Comparison of ENCODE assay signal across 21 mouse cellular contexts in the genomic region with DNA sequence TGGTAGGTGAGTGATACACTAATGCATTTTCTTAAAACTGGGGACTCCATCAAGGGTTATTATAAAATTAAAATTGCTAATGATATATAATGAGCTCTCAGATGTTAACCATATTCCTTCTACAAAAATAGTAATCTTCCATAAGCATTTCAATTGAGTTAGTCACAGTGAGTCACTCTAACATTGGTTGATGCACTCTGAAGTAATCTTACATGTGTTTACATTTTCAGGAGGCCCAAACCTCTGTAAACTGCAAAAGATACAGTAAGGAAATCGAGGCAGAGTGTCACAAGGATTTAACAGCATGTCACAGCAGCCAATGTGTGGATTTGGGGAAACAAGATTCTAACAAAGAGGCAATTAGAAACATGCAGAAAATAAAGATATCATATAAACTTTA.
DNase-seq lines count a peak whose midpoint lies in the region; ATAC-seq lines count a peak whose summit lies in the region.
"Had no signal": no experiment of that assay in that cellular context is flagged by ENCODE, and none has a peak within 500 bp of the region (broad histone marks: within the 10 kb centered on the region; RNA-seq: fewer than 3 reads in every experiment).

No protein-coding gene starts in this region.

- intact Hi-C loops in left cerebral cortex, postnatal 36 days (cut with DNase I): no loop called here

- WGBS in hindbrain, embryonic 14.5 days: 73% methylated on average over 1 of the region's 1 CpGs

- no peaks in the 10 kb centered on the region for H3K9me3 ChIP-seq in hindbrain, embryonic 14.5 days (ENCODE audit: control insufficient read depth, low read length)
- H3K9me3 ChIP-seq: G1E had no signal

- H3K27ac ChIP-seq in hindbrain, embryonic 14.5 days: no peak overlapping the region

- H3K9ac ChIP-seq in hindbrain, embryonic 14.5 days: no peak overlapping the region

- no peak overlapping the region for H3K4me3 ChIP-seq in hindbrain, embryonic 14.5 days (replicated peaks; ENCODE audit: low read length)

- H3K36me3 ChIP-seq in hindbrain, embryonic 14.5 days (replicated peaks; ENCODE audit: control insufficient read depth, insufficient read depth): no peaks in the 10 kb centered on the region
- H3K36me3 ChIP-seq: G1E had no signal

- DNase-seq in 3T3-L1 (ENCODE audit: low read depth, low spot score) (peak; percentile 73), NIH3T3 (ENCODE audit: low read depth) (peak; percentile 51)
- DNase-seq in hindbrain, embryonic 14.5 days (ENCODE audit: low spot score): no peak
- no peak for DNase-seq in left cerebral cortex, postnatal 36 days (ENCODE audit: low spot score in 2 of 2)
- DNase-seq: adrenal gland, adult 2 months; adrenal gland, adult 8-10 months; adrenal gland, postnatal 10 days; adrenal gland, postnatal 14 days; adrenal gland, postnatal 25 days; adrenal gland, postnatal 36 days; B cell, adult 2 months; cerebellum, adult 11 months; cerebellum, adult 11-12 months; cerebellum, adult 18-20 months; cerebellum, adult 2 months; cerebellum, adult 8-10 months had no signal

- ATAC-seq in hindbrain, embryonic 14.5 days (ENCODE audit: low FRiP score): no peak
- ATAC-seq: activated CD4-positive, CD25-positive, alpha-beta regulatory T cell, adult 4 months; CD4-positive, CD25-positive, alpha-beta regulatory T cell, adult 4 months; Patski had no signal

- no peaks in the 10 kb centered on the region for H3K27me3 ChIP-seq in hindbrain, embryonic 14.5 days (ENCODE audit: control insufficient read depth, insufficient read depth, low read length)
- H3K27me3 ChIP-seq: CH12.LX had no signal

- H3K4me1 ChIP-seq in hindbrain, embryonic 14.5 days (replicated peaks; ENCODE audit: control insufficient read depth, insufficient read depth, low read length): no peaks in the 10 kb centered on the region

- no peak overlapping the region for H3K4me2 ChIP-seq in hindbrain, embryonic 14.5 days (replicated peaks)

Comparison
In these comparisons a context has a peak if more than half of its experiments do, and no peak if none do; other contexts are left out.
1. DNase-seq: peak in 3T3-L1 (single experiment) and NIH3T3 (single experiment); none in hindbrain, embryonic 14.5 days (single experiment) and left cerebral cortex, postnatal 36 days (0 of 2).